Mouse (Mus musculus): ENCODE data around the gene Diras1.
A peak's percentile ranks its signal among the peaks of the same experiment; 100 is the strongest.
"Not testable (repeated sequence)": the region's sequence is repeated elsewhere in the genome, so short reads cannot be mapped to it uniquely, and the experiment has no call there.

The Diras1 gene

DNA sequence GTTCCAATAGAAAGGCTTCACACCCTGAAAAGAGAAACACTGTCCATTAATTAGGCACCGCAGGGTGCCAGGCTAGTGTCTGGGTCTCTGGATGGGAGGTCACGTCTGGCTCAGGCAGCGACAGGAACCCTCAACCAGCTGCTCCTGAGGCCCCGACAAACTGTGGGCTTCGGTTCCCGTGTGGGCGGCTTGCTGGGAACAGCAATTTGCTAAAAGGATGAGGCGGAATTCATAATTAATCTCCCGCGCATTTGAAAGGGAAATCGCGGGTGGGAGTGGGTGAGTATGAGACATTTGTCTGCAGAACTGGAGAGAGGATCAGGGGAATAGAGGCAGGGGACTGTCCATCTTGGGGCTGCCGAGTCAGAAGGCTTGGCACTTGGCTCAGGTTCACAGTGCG lies 27.4 kb downstream of the Diras1 start:
- no peak for DNase-seq (ENCODE audit: inconsistent ontology term)

DNA sequence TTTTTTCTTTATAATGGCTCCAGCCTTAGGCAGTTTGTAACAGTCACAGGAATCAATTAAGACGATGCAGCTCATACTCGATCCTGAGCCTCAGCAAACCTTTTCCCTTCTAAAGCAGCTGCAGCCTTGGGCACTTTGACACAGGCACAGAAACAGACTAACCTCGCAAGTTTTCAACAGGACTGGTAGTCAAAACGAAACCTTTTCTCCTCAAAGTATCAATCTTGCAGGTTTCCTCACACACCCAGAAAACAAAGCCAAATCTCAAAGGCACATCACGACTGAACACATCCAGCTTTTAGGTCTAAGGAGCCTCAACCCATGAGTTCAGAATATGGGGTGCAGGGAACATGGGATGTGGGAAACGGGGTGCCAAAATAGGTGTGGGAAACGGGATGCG lies 28.1 kb downstream of the Diras1 start:
- DNase-seq (ENCODE audit: inconsistent ontology term), result no peak

DNA sequence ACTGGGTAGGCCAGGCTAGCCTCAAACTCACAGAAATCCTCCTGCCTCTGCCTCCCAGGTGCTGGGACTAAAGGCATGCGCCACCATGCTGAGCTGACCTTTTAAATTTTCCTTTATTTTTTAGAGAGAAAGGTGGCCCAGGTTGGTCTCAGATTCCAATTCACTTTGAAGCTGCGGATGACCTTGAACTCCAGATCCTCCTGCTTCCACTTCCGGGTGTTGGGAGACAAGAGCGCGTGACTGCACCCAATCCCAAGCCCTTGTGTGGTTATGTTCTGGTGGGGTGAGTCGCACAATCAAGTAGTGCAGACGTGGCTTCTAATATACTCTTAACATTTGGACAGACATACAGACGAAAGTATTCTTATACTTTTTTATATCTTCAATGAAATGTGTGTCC lies 29.0 kb downstream of the Diras1 start:
- no peak for DNase-seq (ENCODE audit: inconsistent ontology term)

DNA sequence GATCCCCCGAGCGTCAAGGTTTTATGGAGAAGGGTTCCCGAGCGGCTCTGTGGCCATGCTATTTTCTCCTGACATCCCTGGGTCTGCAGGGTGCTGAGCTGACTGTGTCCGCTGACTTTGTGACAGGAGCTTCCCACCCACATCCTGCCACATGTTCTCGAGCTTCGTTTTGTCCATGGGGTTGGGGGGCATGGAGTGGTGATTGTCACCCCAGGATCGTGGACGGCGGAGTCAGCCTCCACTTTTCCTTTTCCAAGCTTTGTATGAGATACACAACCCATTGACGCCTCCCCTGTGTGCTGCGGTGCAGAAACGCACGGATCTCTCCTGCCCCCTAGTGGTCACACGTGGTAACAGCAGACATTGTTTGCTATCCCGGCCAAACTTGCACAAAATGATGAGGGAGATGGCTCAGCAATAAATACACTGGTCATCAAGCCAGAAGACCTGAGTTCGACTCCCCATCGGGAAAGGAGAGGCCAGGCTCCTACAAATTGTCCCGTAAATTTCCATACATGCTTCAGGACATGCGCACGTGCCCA lies 30.3 kb downstream of the Diras1 start:
- DNase-seq (ENCODE audit: inconsistent ontology term), result peak; percentile 78

DNA sequence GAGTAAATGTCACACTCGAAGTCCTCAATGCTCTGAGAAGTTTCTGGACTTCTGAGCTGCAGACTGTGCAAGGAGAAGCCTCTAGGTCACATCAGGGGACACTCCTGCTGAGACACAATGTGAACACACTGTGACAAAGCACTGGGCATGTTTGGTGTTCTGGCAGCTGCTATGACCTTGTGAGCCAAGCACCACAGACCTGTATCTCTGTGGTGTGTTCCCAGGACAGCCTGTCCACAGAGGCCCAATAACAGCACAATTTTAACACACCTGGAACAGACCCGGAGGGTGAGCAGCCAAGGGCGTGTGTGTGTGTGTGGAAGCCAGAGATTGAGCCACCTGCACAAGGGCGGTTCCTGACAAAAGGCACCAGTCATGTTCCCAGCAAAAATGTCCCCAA lies 30.8 kb downstream of the Diras1 start:
- DNase-seq (ENCODE audit: inconsistent ontology term), result no peak

DNA sequence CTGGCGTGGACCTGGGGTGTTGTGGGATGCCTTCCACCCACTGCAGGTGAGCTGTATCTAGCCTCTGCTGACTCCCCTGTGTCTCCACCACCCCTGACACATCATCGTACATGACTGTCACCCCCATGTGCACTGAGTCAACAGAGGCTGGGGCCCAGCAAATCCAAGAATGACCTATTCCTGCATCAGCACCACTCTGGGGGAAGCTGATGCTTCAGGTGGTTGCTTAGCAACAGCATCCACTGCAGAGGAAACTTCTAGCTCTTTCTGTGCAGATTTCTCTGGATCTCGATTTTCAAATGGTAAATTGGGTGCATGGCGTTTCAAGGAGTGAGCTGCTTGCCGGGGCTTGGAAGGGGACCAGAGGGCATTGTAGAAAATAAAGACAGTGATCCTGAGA lies 32.2 kb downstream of the Diras1 start:
- DNase-seq (ENCODE audit: inconsistent ontology term), result no peak

DNA sequence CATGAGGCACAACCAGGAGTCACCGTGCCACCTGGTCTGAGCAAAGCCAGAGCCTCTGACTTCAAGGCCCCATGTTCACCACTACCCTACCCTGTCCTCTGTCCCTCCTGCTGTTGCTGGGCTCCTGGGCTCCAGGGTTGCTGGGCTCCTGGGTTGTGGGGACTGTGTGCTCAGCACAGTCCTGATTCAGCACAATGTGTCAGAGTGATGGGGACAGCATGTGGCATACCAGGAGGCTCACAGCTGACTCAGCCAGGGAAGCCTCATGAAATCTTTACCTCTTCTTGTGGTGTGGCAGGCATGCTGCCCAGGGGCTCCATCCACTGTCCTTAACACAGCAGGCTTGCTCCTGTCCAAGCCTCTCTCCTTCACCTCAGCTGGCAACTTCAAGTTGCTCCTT lies 33.5 kb downstream of the Diras1 start:
- no peak for DNase-seq (ENCODE audit: inconsistent ontology term)

DNA sequence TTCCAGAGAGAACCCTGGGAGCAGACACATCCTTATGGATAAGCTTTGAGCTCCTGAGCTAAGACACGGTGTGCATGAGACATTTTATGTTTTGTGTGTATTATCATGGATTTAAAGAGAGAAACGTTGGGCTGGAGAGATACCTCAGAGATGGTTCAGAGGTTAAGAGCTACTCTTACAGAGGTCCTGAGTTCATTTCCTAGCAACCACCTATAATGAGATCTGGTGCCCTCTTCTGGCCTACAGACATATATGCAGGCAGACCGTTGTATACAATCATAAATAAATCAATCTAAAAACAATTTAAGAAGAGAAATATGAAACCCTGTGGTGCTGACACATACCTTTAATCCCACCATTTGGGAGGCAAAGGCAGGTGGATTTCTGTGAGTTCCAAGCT lies 34.5 kb downstream of the Diras1 start:
- no peak for DNase-seq (ENCODE audit: inconsistent ontology term)

DNA sequence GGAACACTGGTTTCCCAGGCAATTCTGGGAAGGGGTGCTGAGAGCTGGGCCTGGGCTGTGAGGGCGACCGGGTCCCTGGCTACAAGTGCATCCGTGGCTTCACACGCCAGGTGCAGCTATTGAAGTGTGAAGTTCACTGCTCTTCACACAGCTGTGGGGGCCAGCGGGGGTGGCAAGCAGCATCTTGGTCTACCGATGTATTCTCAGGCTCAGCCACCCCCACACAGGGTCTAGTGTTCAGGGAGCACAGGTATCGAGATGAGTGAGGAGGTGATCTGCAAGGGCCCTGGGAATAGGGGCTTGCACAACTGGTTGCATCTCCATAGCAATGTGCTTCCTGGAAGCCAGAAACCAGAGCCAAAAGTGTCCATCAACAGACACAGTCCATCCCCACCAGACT lies 35.1 kb downstream of the Diras1 start:
- no peak for DNase-seq (ENCODE audit: inconsistent ontology term)

DNA sequence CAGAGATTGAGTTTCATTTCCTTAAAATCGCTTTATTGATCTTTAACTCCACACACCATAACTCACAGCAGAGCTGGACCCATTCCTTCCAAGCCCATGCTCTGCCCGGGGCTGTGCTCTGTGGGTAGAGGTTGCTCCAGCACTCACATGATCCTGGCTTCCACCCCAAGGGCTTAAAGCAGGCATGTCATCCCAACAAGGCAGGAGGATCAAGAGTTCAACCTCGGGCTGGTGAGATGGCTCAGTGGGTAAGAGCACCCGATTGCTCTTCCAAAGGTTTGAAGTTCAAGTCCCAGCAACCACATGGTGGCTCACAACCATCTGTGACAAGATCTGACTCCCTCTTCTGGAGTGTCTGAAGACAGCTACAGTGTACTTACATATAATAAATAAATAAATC lies 35.6 kb downstream of the Diras1 start:
- DNase-seq (ENCODE audit: inconsistent ontology term), result not testable (repeated sequence)

DNA sequence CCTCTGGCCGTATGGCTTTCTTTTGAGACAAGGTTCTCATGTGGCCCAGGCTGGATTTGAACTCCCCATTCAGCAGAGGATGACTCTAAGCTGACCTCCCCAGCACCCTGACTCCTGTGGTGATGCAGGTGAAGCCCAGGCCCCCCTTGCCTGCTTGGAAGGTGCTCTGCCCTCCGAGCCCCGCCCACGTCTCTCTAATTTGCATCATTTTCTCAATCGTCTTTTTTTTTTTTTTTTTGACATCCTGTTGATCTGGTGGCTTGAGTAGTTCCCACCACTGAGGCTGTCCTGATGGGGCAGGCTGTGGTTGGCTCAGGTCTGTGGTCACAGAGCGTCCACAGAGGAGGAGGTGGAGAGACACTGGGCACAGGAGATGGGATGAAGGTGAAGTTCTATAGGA lies 36.0 kb downstream of the Diras1 start:
- DNase-seq (ENCODE audit: inconsistent ontology term), result no peak

DNA sequence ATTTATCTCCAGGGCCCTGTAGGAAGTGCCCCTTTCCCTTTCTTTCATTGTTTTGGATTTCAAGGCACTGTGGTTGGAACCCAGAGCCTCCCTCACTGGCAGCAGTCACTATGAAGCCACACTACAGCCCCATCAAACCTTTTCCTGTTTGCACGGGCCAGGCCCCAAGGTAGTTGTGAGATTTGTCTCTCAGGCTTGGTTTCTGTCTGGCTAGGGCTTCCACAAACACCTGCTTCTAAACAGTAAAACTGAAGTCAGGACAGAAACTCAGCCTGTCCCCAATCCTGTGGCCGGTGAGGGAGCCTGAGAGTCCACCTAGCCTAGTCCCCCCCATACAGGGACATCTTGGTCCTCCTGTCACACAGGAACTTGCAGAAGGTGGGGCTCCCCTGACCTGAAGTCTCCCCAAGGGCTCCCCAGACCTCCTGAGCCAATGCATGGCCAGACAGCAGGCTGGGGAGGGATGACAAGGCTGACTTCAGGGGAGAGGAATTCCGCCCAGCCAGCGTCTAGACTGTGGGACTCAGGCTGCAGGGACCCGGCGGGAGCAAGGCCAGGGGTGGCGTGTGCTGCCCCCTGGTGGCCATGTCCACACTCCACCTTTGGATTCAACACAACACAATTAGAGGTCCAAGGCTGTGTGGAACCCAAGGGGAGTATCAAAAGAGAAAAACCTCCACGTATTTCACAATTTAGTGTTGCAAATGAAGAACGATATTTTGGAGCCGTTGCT lies 37.6 kb downstream of the Diras1 start:
- peak; percentile 95 for DNase-seq (ENCODE audit: inconsistent ontology term)

DNA sequence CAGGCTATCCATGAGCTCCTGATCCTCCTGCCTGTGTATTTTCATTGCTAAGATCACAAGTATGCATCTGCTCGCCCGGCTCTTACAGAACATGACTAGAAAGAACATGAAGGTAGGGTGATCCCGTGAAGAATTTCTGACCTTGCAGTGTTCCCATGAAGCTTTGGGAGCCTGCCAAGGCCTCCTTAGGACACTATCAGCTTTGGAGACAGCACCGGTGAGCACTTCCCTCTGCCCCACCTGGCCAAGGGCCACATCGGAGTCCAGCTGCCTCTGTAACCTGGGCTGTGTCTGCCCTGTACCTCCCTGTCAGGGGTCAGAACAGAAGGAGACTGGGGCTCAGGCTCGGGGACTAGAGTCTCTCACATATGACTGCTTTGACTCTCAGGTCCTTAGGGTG lies 38.7 kb downstream of the Diras1 start:
- DNase-seq (ENCODE audit: inconsistent ontology term), result no peak

DNA sequence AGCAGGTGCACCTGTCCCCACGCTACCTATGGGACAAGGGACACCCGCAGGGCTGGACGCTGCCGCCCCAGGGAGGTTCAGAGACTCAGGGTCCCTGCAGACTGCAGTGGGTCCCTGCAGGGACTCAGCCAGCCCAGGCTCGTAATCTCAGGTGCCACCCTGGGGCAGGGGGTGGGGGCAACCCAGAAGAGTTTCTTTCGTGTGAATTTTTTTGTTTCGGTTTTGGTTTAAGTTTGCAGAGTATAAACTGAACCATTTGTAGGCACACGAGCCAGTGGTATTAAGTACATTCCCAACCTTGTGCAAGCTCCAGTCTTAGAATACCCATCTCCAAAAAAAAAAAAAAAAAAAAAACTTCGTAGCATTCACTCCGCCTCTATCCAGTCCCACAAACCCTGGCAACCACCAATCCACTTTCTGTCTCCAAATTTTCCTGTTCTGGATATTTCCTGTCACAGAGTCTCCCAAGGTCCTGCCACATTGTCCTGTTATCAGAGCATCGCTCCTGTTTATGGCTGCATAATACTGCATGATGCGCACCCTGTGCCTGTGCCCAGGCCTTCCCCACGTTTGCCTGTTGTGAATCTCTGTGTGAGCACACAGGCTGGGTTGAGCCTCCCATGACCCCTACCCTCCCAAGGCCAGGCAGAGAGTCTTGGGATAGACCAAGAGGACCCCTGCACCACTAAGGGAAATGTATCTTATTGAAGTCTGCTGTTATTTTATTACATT lies 39.3 kb downstream of the Diras1 start:
- no peak for DNase-seq (ENCODE audit: inconsistent ontology term)

DNA sequence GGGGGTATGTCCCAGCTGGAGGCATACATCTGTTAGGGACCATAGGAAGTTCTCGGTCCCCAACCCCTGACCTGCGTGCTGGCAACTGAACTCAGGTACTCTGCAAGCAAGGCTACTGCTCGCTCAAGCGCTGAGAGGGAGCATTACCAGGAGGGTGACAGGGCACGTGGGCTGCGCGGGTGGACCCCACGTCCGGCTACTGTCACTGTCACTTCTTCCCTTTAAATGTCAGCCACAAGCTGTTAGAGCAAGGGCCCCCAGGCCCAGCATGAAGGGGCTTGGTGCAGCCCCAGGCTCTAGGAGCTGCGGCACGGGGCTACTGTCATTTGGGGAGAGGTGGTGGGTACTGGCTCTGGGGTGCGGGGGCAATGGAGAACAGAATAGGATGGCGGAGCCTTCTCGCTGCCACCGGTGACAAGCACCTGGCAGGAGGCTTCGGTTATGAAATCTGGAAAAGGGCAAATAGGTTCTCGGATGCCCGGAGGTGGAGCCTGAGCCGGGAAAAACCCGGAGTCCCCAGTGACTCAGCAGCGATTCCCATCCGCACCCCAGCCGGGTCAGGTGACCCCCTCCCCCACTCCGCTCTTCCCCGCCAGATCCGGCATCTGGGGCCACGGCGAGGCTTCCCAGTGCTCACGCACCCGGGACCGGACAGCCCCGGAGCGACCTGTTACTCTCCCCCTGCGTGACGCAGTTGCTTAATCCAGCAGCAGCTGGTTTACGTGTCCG lies 40.1 kb downstream of the Diras1 start:
- peak; percentile 63 for DNase-seq (ENCODE audit: inconsistent ontology term)

DNA sequence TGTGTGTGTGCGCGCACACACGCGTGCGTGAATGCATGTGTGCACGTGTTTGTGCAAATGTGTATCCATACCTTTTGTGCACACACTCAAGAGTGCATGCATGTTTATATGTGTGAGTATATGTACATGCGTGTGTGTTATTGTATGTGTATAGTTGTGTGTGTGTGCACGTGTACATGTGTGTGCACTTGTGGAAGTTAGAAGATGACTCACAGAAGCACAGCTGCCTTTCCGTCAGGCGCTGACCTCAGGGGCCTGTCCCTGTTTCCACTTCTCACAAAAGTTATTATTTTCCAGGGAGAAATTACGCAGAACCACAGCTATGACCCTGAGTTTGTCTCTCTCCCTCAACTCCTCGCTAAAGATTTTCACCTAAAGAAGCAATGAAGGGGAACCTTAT lies 41.2 kb downstream of the Diras1 start:
- DNase-seq (ENCODE audit: inconsistent ontology term), result no peak

DNA sequence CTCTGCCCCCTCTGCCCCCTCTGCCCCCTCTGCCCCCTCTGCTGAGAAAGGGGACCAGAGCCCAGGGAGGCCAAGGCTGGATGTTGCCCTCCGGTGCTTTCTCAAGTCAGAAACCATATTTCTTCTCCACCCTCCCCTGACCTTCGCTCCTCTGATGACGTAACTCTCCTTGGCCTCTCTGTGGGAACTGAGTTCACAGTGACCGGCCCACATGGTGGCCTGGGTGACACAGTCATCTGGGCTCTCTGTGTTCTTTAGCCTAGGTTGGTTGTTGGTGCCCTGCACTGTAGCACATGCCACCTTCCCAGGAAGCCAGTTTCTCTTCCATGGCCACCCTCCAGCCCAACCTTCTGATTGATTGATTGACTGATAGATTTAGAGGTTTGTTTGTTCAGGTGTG lies 43.1 kb downstream of the Diras1 start:
- DNase-seq (ENCODE audit: inconsistent ontology term), result no peak

DNA sequence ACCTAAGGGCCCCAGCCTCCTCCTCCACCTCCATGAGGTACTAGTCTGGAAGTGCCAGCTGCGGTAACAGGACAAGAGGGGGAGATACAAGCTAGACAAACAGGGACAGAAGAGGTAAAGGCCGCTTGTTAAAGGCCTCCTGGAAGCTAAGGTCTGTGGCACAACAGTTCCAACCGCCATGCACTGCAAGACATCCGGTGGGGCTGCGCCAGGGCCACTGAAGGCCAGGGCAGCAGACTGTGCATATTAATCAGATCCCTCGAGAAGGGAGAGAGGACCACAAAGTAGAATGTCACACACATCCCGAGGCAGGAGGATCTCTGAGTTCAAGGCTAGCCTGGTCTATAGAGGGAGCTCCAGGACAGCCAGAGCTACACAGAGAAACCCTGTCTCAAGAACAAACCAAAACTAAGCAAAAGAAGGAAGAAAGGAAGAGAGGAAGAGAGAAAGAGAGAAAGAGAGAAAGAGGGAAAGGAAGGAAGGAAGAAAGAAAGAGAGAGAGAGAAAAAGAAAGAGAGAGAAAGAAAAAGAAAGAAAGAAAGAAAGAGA lies 43.8 kb downstream of the Diras1 start:
- DNase-seq (ENCODE audit: inconsistent ontology term), result no peak

DNA sequence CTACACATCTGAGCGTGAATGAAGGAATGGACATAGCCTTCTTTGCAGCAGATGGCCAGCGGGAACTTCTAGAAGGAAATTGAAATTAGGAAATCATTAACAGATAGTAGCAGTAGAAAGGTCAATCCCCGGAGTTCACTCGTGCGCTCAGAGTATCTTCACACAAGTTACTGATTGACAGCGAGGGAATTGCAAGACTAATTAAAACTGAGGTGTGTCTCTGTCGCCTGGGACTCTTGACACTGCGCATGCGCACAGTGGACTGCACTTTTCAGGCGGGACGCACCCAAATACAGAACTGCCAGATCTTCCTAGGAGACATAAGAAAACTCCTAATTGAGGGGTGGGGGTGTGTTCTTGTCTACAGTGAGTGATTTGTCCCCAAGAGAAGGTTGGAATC lies 50.0 kb downstream of the Diras1 start:
- no peak for DNase-seq (ENCODE audit: inconsistent ontology term)

DNA sequence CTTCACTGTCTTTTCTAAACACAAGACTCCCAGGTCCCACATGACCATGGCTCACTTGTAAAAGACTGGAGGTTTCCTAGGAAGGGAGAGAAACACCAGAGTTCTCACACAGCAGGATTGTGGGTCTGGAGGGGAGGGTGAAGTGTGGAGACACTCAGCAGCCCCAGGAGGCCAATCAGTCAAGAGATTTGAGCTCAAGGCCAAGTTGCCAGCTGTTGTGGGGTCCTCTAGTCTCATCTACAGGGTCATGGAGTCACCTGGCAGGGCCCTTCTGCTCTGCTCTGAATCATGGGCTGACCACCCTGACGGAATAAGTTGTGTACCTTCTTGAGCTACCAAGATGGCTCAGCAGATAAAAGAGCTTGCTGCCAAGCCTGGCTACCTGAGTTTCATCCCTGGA lies 51.7 kb downstream of the Diras1 start:
- DNase-seq (ENCODE audit: inconsistent ontology term), result no peak

DNA sequence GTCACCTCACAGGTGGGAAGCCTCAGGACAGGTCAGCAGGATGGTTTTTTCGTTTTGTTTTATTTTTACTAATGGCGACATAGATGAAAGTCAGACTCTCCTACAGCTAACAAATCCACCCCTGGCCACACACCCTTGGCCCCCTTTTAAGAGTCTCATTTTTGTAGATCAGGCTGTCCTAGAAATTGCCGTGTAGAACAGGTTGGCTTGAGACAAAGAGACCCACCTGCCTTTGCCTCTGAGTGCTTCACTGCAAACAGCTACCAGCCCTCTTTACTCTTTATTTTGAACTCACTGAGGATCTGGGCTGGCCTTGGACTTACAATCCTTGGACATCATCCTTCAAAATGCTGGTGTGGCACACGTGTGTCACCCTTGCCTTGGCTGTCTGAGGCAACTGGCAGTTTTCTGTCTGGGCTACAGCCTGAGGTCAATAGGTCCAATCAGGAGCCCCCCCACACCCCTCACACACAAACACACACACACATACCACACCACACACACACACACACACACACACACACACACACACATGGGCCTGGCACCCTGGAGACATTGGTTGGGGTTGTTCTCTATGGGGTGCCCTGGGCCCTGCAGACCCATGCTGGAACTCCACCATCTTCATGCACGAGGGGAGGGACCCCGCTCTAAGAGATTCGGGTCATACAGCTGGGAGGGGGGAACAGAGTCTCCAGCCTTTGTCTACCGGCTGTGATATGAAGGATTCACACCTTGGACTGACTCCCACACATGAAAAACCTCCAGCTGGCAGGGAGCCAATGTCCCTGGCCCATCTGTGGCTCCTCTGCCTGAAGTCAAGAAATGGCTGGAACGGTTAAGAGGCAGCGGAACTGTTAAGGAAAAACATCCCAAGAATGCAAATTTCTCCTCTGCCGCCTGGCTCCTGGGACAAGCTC lies 53.1 kb downstream of the Diras1 start:
- peak; percentile 67 for DNase-seq (ENCODE audit: inconsistent ontology term)
